Mouse (Mus musculus) ovary, postnatal 10 days (tissue): Measurements from ENCODE around the gene Msn.
"Not testable (repeated sequence)": the region's sequence is repeated elsewhere in the genome, so short reads cannot be mapped to it uniquely, and the experiment has no call there.

Experiments
- DNase-seq: peaks from one replicate; pipeline ENCODE4 v3.0.0; 2022; ENCODE audit warnings: low spot score

The Msn gene

DNA sequence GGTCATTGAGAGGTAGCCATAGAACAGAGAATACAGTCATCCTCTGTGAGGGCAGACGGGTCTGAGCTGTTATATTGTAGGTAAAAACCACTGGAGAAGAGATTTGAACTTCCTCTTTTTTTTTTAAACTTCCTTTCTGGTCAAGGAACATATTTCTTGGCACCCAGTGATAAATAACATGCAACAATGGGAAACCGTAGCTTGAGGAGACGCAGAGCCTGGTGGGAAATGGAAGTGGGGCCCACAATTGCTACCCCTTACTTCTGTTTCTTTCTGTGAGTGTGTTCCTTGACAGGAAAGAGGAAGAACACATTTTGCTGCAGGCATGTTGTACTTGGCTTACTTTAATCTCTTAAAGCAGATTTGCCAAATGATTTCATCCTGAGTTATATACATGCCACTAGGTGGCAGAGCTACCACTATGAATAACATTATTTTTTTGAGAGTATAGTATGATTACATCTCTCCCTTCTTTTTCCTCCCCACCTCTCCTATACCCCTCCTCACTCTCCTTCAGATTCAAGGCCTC is 49.2 kb downstream of the Msn start:
- DNase-seq, result no peak

- no peak for DNase-seq
These were observed 52.4 kb downstream of the Msn start for GRCm38 (mm10) chrX:96148217-96148616.

GRCm38 (mm10) chrX:96153362-96153761 is 57.5 kb downstream of the Msn start:
- DNase-seq, result no peak

- no peak for DNase-seq
These were observed 62.1 kb downstream of the Msn start for GRCm38 (mm10) chrX:96157936-96158335.

DNA sequence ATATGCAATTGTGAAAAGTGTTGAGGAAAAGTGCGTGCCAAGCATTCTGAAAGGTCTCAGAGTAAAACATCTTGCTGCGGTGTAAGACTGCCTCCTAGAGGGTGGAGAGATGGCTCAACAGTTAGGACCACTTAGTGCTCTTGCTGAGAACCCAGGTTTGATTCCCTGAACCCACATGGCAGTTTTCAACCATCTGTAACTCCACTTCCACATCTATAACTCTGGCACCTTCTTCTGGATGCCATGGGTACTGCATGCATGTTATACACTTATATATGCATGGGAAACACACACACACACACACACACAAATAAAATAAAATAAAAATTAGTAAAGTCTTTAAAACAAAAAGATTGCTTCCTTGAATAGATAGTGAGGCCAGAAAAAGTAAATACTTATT is 66.7 kb downstream of the Msn start:
- DNase-seq, result no peak

DNA sequence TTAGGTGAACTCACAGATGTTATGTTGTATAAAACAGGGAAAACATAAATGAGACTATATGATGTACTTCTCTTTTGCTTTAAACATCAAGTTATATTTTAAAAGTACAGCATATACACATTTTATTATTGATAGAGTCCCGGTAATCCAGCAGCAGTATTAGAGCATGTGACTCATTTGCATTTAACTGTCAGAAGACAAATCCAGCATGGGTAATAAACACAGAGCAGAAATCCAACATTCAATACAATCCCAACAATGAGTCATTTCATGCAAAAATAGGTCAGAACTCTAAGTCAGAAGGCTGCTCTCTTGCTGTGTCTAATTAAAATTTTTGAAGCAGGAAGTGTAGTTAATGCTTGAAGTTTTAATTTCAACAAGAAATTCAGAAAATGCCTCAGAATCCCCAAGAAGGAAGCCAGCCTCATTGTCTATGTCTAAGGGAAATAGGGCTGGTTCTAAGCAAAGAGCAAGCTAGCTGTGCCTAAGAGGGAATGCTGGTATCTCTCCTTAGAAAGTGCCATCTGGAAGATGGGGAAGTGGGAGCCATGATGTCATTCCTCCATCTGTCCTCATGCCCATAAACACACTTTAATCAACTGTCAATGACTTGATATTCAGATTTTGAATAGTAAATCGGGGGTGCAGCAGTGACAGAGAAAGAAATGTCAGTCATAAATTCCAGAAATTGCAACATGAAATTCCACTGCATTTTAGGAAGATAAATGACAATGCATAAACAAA is 76.0 kb downstream of the Msn start:
- no peak for DNase-seq

GRCm38 (mm10) chrX:96178437-96178836 is 82.6 kb downstream of the Msn start:
- no peak for DNase-seq

DNA sequence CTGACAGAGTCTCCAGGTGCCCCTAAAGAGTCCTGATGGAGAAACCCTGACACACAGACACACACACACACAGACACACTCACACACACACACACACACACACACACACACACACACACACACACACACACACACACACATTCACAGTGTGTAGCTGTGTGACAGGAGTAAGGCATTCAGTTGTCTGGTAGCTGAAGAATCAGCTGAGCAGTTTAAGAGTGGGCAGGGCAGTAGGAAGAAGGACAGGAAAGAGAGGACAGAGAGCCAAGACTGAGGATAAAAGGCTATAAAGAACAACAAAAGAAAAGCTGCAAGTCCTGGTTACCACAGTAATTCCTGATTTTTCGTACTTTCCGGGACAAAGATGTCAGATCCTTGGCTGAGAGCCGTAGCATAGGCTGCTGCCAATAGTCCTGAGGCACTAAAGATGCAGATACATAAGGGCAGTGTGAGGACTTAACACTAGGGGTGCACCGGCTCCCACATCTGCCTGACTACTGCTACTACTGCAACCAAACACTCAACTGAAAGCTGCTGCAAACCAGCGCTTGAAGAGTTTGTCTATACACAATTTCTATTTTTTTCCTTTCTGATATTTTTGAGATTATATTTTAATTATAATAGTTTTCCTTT is 88.4 kb downstream of the Msn start:
- DNase-seq, result no peak

- not testable (repeated sequence) for DNase-seq
These were observed 109.3 kb downstream of the Msn start for GRCm38 (mm10) chrX:96205143-96205542.

DNA sequence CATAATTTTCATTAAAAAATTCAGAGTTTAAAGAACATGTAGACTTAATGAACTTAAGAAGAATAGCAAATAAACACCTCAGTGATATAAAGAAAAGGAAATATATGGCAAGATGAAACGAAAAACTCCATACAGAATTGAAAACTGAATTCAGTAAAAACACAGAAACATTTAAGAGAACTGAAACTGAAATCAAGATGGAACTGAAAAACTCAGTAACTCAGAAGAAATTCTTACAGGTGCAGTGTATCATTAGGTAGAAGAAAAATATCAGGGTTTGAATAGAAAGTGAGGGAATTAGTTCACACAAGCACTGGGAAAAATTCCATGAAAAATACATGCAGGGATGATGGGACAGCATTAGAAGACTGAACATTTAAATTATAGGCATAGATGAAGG is 111.0 kb downstream of the Msn start:
- no peak for DNase-seq

- no peak for DNase-seq
These were observed 122.2 kb downstream of the Msn start for GRCm38 (mm10) chrX:96218088-96218487.
